Mouse (Mus musculus) testis, adult 2 months (tissue): ENCODE results near the gene Abca8a.

ENCODE experiments used
- CTCF ChIP-seq: fragments of 200-500 bp; IDR thresholded peaks from 2 replicates; pipeline ENCODE4 v1.5.1; 2012; ENCODE audit warnings: low read depth, mild to moderate bottlenecking, inconsistent platforms, low read length, moderate library complexity; ENCODE audit not compliant: control insufficient read depth, insufficient read depth, insufficient replicate concordance
- POLR2A ChIP-seq: fragments of 200-500 bp; IDR thresholded peaks from 2 replicates; pipeline ENCODE4 v1.6.1; 2012; ENCODE audit warnings: low read depth, mild to moderate bottlenecking, inconsistent platforms, low read length, moderate library complexity; ENCODE audit not compliant: control insufficient read depth

- TF ChIP-seq POLR2A (no peak), CTCF (no peak)
These were observed 3.1 kb upstream of the Abca8a start for GRCm38 (mm10) chr11:110098901-110099300.
